Mouse (Mus musculus) stomach, embryonic 15.5 days (tissue): ENCODE results near the gene D930048N14Rik. TPM values are rescaled to one million over a fixed set of nuclear protein-coding genes. Genes with fewer than 3 reads are reported as not detected.
"Not testable (repeated sequence)": the region's sequence is repeated elsewhere in the genome, so short reads cannot be mapped to it uniquely, and the experiment has no call there.

Source experiments
- ATAC-seq: fragments of 200-750 bp; cut with Nextera tagmentation; 2 replicates; pipeline ENCODE4 v1.8.0; 2017; ENCODE audit warnings: low read depth, moderate number of reproducible peaks, moderate TSS enrichment; ENCODE audit not compliant: insufficient read depth, low FRiP score
- H3K27ac ChIP-seq: fragments of 300-500 bp; sonication (generic); 2 replicates; pipeline ENCODE4 v1.5.1; 2015; ENCODE audit warnings: mild to moderate bottlenecking, inconsistent platforms
- H3K27me3 ChIP-seq: fragments of 300-500 bp; sonication (generic); replicated peaks from 2 replicates; pipeline ENCODE4 v1.6.1; 2015; ENCODE audit warnings: inconsistent platforms
- H3K36me3 ChIP-seq: fragments of 300-500 bp; sonication (generic); 2 replicates; pipeline ENCODE4 v1.6.1; 2015; ENCODE audit warnings: inconsistent platforms
- H3K4me1 ChIP-seq: fragments of 300-500 bp; sonication (generic); 2 replicates; pipeline ENCODE4 v1.6.1; 2015; ENCODE audit warnings: inconsistent platforms
- H3K4me2 ChIP-seq: fragments of 300-500 bp; sonication (generic); 2 replicates; pipeline ENCODE4 v1.6.1; 2015; ENCODE audit warnings: mild to moderate bottlenecking, inconsistent platforms
- H3K4me3 ChIP-seq: fragments of 300-500 bp; sonication (generic); replicated peaks from 2 replicates; pipeline ENCODE4 v1.5.1; 2015; ENCODE audit warnings: inconsistent platforms
- H3K9ac ChIP-seq: fragments of 300-500 bp; sonication (generic); 2 replicates; pipeline ENCODE4 v1.6.1; 2015; ENCODE audit warnings: inconsistent platforms
- H3K9me3 ChIP-seq: fragments of 300-500 bp; sonication (generic); 2 replicates; pipeline ENCODE4 v1.6.1; 2016; ENCODE audit warnings: inconsistent platforms
- WGBS: fragments of 180-500 bp; shearing (Covaris S2); methylation state at CpG from one replicate; pipeline ENCODE4 v1.1.7; 2015; 5-methylcytosine and 5-hydroxymethylcytosine counted together
- polyA plus RNA-seq: library from polyadenylated mRNA; unstranded; fragments of >200 nt; fragmentation: Nextera tagmentation; extraction: Ambion mirVana; gene quantifications from 2 replicates; pipeline ENCODE4 v1.2.1, GENCODE M21; 2015

D930048N14Rik gene
- polyA plus RNA-seq, 1 experiment from 2014 or later = 3.6 TPM

DNA sequence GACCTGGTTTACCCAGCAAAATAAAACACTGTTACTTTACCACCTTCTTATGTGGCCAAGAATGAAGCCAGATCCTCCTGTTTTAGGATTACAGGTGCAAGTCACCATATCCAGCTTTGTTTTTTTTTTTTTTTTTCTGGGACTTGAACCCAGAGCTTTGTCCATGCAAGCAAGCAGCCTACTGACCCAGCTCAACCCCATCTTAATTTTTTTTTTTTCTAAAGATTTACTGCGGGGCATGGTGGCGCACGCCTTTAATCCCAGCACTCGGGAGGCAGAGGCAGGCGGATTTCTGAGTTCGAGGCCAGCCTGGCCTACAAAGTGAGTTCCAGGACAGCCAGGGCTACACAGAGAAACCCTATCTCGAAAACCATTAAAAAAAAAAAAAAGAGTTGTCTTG, 34.6 kb upstream of the D930048N14Rik start:
- peak overlapping the region; percentile 75 for H3K4me2 ChIP-seq
- ATAC-seq = not testable (repeated sequence)
- 89% methylated on average over 7 of the region's 7 CpGs for WGBS

DNA sequence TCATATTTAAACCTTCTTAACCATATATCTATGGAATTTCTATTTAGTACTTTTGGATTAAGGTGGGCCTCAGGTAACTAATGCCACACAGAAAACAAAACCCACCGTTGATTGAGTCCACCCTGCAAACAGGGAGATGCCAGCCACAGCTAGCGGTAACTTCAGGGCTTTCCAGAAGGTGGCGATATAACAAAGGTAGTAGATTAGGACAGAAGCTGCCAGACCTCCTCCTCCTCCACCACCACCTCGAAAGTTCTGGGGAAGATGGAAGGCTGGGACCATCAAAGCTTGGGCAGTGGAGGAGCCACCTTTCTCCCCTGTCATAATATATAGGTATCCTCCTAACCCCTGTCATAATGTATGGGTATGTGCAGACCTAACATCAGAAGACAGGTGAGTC, 33.1 kb upstream of the D930048N14Rik start:
- H3K4me1 ChIP-seq = peaks cover 26% of the 10 kb centered on the region
- H3K9me3 ChIP-seq = no peaks in the 10 kb centered on the region
- H3K36me3 ChIP-seq = peaks cover 9% of the 10 kb centered on the region
- H3K9ac ChIP-seq = no peak overlapping the region
- no peak for ATAC-seq
- H3K4me3 ChIP-seq = no peak overlapping the region
- 3% methylated on average over 4 of the region's 4 CpGs for WGBS
- no peak overlapping the region for H3K4me2 ChIP-seq
- no peaks in the 10 kb centered on the region for H3K27me3 ChIP-seq
- H3K27ac ChIP-seq = no peak overlapping the region

More for the DNA sequence above, 34.6 kb upstream of the D930048N14Rik start:
- not testable (repeated sequence) for H3K36me3 ChIP-seq, H3K9ac ChIP-seq, H3K9me3 ChIP-seq, H3K27me3 ChIP-seq
- Histone ChIP-seq H3K27ac (peak overlapping the region; percentile 98), H3K4me1 (peaks cover 26% of the 10 kb centered on the region), H3K4me3 (peak overlapping the region; percentile 42; the same call in 1 of the 2 replicates)

DNA sequence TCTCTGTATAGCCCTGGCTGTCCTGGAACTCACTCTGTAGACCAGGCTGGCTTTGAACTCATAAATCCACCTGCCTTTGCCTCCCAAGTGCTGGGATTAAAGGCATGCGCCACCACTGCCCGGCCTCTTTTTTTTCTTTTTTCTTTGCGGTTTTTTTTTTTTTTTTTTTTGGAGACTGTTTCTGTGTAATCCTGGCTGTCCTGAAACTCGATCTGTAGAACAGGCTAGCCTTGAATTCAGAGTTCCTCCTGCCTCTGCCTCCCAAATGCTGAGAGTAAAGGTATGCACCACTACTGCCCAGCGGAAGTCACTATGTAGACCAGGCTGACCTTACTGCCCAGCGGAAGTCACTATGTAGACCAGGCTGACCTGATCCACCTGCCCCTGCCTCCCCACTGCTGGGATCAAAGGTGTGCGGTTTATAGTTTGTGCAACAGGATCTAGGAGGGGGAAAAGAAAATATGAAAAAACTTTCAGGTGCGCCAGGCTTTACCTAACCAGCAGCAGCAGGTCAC, 31.8 kb upstream of the D930048N14Rik start:
- no peak; the same call in 1 of the 2 replicates for ATAC-seq
- Histone ChIP-seq H3K36me3 (peaks cover 21% of the 10 kb centered on the region), H3K4me1 (peaks cover 26% of the 10 kb centered on the region), H3K4me3 (peak overlapping the region; percentile 79), H3K9me3 (no peaks in the 10 kb centered on the region), H3K27me3 (no peaks in the 10 kb centered on the region), H3K4me2 (peak overlapping the region; percentile 86), H3K27ac (peak overlapping the region; percentile 12; the same call in 1 of the 2 replicates), H3K9ac (no peak overlapping the region)
- WGBS = 41% methylated on average over 7 of the region's 8 CpGs

DNA sequence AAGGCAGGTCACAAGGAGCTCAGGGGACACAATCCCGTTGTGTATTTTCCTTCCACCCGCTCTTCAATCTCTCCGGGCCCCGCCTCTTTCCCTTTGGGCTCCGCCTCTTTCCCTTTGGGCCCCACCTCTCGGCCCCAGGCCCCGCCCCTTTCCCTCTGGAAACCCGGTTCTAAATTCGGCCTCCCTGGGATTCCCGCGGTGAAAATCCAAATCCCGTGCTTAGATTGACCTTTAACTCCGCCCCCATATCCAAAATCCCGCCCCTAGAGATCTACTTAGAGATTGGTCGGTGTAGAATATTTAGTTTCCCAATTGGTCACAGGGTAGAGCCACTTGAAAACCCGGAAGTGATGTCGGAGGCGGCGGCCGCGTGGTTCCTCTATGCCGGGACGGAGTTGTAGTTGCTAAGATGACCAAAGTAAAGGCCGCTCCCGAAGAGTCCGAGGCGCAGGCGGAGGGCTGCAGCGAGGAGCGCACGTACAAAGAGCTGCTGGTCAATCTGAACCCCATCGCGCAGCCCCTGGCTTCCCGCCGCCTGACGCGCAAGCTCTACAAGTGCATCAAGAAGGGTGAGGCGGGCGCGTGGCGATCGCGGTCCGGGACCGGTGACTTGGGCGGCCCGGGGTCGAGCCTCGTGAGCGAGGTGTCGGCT, 31.2 kb upstream of the D930048N14Rik start, which contains the start of gene Nhp2:
Nhp2 (plus strand) TSS at position 327 of the 652 bp plus-strand sequence.
- peak; percentile 90 for ATAC-seq
- peak within 1 kb of the TSS; percentile 86 for H3K4me2 ChIP-seq
- WGBS = under 1% methylated on average over 50 of the region's 51 CpGs
- no peaks in the 10 kb centered on the region for H3K9me3 ChIP-seq
- peaks cover 24% of the 10 kb centered on the region for H3K4me1 ChIP-seq
- peak within 1 kb of the TSS; percentile 40; the same call in 1 of the 2 replicates for H3K27ac ChIP-seq
- peaks cover 27% of the 10 kb centered on the region for H3K36me3 ChIP-seq
- no peaks in the 10 kb centered on the region for H3K27me3 ChIP-seq
- H3K4me3 ChIP-seq = peak within 1 kb of the TSS; percentile 79
- H3K9ac ChIP-seq = peak within 1 kb of the TSS; percentile 63

DNA sequence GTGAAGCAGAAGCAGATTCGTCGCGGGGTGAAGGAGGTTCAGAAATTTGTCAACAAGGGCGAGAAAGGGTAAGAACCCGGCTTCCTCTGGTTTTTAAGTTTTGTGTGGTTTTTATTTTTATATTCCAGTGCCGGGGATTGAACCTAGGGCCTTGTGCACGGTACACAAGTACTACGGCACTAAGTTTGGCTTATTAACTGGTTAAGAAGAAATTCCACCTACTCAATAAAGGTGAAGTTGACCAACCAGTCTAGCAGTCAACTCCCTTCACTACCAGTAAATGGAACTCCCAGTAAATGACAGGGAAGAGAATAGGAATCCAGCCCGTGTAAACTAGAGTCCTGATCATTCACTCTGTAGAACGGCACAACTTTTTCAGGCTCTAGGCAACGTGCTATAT, 30.7 kb upstream of the D930048N14Rik start:
- Histone ChIP-seq H3K4me2 (peak overlapping the region; percentile 86), H3K27ac (peak overlapping the region; percentile 40; the same call in 1 of the 2 replicates), H3K9ac (peak overlapping the region; percentile 63), H3K36me3 (peaks cover 33% of the 10 kb centered on the region), H3K4me1 (peaks cover 18% of the 10 kb centered on the region), H3K27me3 (no peaks in the 10 kb centered on the region), H3K4me3 (peak overlapping the region; percentile 79), H3K9me3 (no peaks in the 10 kb centered on the region)
- WGBS = under 1% methylated on average over 11 of the region's 11 CpGs
- ATAC-seq = no peak

DNA sequence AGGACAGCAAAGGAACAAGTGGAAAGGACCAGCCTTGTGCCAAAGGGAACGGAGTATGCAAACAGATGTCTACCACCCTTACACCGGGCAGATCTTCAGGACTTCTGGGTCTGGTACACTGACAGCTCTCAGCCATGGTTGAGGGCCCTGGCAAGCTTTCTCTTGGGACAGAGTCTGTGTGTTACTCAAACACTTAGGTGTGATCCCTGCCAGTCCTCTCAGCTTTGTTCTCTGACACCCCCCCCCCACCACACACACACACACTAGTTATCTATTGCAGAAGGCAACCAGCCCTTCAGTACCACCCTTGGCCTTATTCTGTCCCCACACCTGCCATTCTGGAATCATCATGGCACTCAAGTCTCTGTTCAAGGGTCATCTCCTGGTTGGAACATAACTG, 29.0 kb upstream of the D930048N14Rik start:
- H3K27ac ChIP-seq = no peak overlapping the region
- H3K9me3 ChIP-seq = no peaks in the 10 kb centered on the region
- ATAC-seq = no peak
- H3K4me1 ChIP-seq = peaks cover 11% of the 10 kb centered on the region
- WGBS = 97% methylated on average over 2 of the region's 2 CpGs
- H3K4me2 ChIP-seq = no peak overlapping the region
- H3K9ac ChIP-seq = no peak overlapping the region
- no peaks in the 10 kb centered on the region for H3K27me3 ChIP-seq
- H3K4me3 ChIP-seq = no peak overlapping the region
- peaks cover 39% of the 10 kb centered on the region for H3K36me3 ChIP-seq

DNA sequence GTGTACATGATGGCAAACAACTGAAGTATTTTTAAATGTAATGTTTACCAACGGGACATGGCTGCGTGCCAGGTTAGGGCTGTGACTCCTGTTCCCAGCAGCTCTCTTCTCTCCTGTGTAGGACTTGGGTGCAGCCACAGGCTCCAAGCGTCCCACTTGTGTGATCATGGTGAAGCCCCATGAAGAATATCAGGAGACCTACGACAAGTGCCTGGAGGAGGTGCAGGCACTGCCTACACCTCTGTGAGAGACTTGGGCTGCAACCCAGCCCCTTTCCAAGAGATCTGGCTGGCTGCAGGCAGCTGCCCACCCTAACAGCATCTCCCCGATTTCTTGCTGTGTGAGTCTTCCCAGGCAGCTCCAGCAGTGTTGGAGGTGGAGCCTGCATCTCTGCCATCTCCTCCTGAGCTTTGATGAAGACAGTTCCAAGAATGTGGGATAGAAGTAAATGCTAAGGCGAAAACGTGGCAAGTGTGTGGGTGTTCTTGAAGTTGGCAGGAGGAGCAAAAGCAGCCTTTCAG, 27.7 kb upstream of the D930048N14Rik start:
- no peak overlapping the region for H3K27ac ChIP-seq
- H3K36me3 ChIP-seq = peaks cover 45% of the 10 kb centered on the region
- 83% methylated on average over 7 of the region's 7 CpGs for whole genome bisulfite sequencing
- peaks cover 11% of the 10 kb centered on the region for H3K4me1 ChIP-seq
- H3K4me3 ChIP-seq = no peak overlapping the region
- H3K9me3 ChIP-seq = no peaks in the 10 kb centered on the region
- no peaks in the 10 kb centered on the region for H3K27me3 ChIP-seq
- ATAC-seq = no peak
- no peak overlapping the region for H3K4me2 ChIP-seq
- no peak overlapping the region for H3K9ac ChIP-seq

DNA sequence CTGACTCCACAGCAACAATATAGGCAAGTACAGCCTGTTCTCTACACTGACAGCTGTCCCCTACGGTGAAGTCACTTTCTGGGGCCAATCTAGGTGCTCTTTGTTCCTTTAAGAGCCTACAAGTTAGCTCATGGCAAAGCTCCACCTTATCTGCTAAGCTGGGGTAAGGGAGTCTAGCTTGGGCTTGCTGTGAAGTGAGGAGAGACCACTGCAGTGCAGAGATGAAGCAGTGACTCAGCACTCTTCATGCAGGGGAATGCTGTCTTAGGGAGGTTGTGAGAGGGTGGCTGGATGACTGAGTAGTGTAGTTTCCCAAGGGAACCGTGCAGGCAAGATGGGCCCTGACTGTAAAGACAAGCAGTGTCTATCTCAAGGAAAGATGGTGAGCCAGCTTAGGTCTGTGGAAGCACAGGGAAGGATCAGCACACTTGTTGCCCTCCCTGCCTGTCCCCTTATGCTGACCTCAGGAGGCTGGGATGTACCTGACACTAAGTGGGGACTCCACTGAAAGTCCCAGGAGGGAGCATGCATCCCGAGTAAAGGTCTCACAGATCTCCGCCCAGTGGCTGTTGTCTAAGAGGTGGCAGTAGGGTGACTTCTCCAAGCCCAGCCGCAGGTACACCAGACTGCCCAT, 25.4 kb upstream of the D930048N14Rik start:
- Histone ChIP-seq H3K4me3 (no peak overlapping the region), H3K27ac (no peak overlapping the region), H3K4me1 (peaks cover 6% of the 10 kb centered on the region), H3K9ac (no peak overlapping the region), H3K27me3 (no peaks in the 10 kb centered on the region), H3K36me3 (peaks cover 45% of the 10 kb centered on the region), H3K9me3 (no peaks in the 10 kb centered on the region), H3K4me2 (no peak overlapping the region)
- 75% methylated on average over 5 of the region's 5 CpGs for WGBS
- no peak for ATAC-seq

DNA sequence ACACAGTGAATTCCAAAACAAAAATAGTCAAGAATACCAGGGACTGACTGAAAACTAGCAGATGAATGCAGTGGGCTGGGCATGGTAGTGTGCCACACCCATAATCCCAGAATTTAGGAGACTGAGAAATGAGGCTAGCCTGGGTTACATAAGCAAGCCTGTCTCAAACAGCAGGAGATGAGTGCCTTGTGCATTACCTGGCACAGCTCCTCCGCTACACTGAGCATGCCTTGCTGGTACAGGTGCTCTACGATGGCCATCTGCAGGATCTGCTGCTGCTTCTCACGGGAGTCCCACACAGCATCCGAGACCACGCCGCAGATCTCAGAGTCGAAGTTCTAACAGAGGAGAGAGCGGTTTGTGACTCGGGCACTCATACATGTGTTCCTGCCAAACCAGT, 23.3 kb upstream of the D930048N14Rik start:
- Histone ChIP-seq H3K36me3 (peaks cover 39% of the 10 kb centered on the region), H3K4me1 (no peaks in the 10 kb centered on the region)
- WGBS = 92% methylated on average over 9 of the region's 9 CpGs

DNA sequence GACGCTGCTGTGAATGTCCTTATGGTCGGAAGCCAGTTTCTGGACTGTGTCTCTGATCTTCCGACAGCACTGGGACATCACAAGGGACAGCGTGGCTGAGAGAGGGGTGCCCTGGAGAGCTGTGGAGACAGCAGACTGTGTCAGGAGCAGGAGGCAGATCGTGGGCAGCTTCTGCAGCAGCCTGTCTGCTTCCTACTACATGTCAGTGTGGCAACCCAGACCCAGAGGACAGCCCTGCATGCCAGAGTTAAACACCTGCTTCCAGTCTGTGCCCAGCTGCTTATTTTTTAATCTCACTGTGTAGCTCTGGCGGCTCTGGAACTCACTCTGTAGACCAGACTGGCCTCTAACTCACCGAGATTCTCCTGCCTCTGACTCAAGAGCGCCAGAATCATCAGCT, 22.8 kb upstream of the D930048N14Rik start:
- ATAC-seq = no peak
- peaks cover 34% of the 10 kb centered on the region for H3K36me3 ChIP-seq
- no peaks in the 10 kb centered on the region for H3K27me3 ChIP-seq
- no peak overlapping the region for H3K4me3 ChIP-seq
- no peaks in the 10 kb centered on the region for H3K4me1 ChIP-seq
- H3K9me3 ChIP-seq = no peaks in the 10 kb centered on the region
- H3K4me2 ChIP-seq = no peak overlapping the region
- H3K27ac ChIP-seq = no peak overlapping the region
- 86% methylated on average over 8 of the region's 8 CpGs for WGBS
- no peak overlapping the region for H3K9ac ChIP-seq

More for the DNA sequence above, 23.3 kb upstream of the D930048N14Rik start:
- Histone ChIP-seq H3K27ac (no peak overlapping the region), H3K4me2 (no peak overlapping the region), H3K9me3 (no peaks in the 10 kb centered on the region), H3K27me3 (no peaks in the 10 kb centered on the region), H3K9ac (no peak overlapping the region), H3K4me3 (no peak overlapping the region)
- ATAC-seq = no peak

DNA sequence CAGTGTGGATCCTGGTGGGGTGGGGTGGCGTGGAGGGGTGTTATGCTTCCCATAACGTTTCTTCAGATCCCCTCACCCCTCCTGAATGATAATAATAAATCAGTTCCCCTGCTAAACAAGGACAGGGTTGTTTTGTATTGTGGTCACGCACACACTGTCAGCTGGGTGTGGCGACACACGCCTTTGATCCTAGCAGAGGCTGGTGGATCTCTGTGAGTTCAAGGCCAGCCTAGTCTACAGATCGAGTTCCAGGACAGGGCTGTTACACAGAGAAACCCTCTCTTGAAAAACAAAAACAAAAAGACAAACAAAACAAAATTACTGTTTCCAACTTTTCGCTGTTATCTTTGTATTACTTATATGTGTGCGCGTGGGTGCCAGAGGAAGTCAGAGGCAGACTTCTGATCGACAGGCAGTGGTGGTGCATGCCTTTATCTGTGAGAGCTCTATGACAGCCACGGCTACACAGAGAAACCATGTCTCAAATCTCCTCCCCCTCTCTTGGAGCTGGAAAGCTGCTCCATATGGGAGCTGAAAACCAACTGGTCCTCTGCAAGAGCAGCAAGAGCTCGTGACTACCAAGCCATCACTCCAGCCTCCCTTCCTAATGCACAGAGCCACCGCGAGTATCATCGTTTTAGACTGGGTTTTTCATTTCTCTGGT, 21.0 kb upstream of the D930048N14Rik start:
- H3K27me3 ChIP-seq = no peaks in the 10 kb centered on the region
- WGBS = 79% methylated on average over 15 of the region's 15 CpGs

More for the DNA sequence above, 21.0 kb upstream of the D930048N14Rik start:
- Histone ChIP-seq H3K4me1 (peaks cover under 1% of the 10 kb centered on the region; the same call in 1 of the 2 replicates), H3K27ac (no peak overlapping the region), H3K4me2 (no peak overlapping the region), H3K9me3 (no peaks in the 10 kb centered on the region), H3K4me3 (no peak overlapping the region), H3K9ac (no peak overlapping the region), H3K36me3 (peaks cover 16% of the 10 kb centered on the region)
- ATAC-seq = no peak
